Mouse (Mus musculus) ovary, postnatal 10 days (tissue): ENCODE measurements around the gene Stim1.

Experiments used
- DNase-seq: peaks from one replicate; pipeline ENCODE4 v3.0.0; 2022; ENCODE audit warnings: low spot score

The Stim1 gene

DNA sequence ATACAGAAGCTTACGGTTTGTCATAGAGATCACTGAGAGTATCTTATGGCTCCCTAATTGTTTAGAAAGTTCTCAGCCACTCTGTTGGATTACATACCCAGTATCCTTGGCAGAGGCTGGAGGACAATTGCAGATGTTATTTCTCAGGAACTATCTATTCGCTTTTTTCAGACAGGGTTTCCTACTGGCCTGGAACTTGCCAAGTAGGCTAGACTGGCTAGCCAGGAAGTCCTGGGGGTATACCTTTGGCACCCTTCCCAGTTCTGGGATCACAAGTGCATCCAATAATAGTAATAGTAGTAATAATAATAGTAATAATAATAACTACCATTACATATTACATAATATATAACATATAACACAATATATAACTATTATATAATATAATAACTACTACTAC, 38.0 kb downstream of the Stim1 start:
- no peak for DNase-seq

DNA sequence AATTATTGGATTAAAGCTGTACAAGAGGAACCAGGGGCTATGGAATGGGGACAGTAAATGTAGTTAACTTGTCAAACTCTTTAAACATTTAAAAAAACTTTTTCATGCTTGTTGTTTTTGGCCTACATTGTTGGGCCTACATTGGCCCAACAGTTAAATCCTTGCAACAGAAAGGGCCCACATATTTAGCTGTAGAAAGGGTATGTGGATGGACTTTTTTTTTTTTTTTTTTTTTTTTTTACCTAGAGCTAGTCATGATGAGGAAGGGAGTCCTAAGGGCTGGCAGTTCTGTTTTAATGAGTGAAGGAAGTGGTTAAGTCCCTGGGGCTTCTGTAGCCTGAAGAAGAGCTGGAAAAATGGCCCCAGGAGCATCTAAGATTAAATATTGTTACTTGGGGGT, 42.7 kb downstream of the Stim1 start:
- DNase-seq: no peak

DNA sequence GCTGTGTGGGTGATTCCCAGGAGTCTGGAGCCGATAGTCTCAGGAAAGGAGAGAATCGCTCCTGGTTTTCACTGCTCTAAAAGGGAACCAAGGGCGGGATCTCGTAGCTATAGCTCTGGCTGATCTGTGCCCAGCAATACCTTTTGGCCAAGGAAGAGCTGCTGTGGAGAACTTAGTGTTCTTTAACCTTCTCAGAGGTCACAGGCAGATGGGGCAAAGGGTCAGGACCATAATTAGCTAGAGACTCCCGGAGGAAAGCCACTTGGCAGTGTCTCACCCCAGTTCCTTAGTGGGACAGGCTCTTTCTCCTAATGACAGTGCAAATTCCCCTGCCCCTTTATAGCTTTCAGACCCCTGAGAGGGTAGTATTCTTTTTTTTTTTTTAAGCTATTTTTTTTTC, 43.2 kb downstream of the Stim1 start:
- DNase-seq: no peak

DNA sequence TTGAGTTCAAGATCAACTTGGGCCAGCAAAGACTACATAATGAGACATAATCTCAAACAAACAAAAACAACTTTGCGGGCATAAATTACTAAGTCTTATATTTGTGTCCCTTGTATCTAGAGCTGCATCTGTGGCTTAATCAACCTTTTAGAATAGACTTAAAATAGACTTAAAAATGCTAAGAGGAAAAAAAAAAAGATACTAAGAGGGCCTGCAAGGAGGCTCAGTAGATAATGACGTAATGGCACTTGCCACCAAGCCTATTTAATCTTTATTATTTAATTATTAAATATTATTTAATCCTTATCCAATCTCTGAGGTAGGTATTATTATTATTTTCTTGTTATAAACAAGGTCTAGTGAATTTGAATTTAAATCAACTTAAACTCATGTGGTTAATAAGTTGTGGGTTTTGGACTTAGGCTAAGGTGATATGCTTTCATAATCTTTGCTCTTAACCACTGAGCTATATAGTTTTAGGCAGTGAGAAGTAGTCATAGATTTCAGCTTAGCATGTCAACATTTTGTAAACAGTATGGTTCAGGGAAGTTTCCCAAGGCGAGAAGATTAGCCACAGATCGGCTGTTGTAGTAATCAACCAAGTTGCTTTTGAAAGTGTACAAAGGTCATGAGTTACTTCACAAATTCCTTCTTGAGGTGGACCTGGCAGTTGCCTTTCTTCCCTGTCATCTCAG, 45.4 kb downstream of the Stim1 start:
- DNase-seq: no peak

DNA sequence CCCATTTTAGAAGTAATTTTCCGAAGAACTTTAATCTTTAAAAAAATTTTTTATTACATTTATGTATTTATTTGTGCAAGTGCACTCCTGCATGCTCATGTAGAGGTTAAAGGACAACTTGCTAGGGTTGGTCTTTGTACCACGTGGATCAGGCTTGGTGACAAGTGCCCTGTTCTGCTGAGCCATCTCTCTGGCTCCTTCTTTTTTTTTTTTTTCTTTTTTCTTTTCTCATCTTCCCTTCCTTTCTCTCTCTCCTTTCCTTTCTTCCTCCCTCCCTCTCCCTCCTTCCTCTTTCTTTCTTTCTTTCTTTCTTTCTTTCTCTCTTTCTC, 45.9 kb downstream of the Stim1 start:
- DNase-seq: no peak

DNA sequence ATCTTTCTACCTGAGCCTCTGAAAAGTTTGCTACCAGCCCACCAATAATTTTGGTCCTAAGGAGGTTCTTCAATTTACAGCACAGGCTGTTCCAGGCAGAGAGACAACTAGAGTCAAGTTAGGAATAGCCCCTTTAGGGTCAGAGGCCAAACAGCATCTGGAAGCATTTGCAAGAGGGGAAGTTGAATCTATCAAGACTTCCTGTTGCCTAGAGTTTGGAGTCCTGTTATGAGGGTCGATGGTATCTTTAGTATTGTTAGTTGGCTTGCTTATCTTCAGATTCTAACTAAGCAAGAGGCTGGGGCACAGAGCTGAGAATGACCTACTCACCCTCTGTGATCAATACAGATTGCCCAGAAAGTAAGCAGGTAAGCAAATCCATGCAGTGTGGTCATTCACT, 46.5 kb downstream of the Stim1 start:
- DNase-seq: no peak

DNA sequence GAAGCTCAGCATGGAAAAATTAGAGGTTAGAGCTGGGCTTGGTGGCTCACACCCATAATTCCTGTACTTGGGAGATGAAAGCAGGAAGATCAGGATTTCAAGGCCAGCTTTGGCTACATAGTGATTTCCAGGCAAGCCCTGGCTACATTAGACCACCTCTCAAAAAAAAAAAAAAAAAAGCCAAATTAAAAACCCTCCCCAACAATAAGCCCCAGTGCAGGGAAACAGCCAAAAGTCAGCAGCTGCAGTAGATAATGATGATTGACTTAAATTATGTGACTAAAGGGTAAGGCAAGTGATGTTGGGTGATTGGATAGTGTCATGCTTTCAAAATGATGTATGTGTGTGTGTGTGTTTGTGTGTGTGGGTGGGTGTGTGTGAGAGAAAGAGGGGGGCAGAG, 47.3 kb downstream of the Stim1 start:
- no peak for DNase-seq

DNA sequence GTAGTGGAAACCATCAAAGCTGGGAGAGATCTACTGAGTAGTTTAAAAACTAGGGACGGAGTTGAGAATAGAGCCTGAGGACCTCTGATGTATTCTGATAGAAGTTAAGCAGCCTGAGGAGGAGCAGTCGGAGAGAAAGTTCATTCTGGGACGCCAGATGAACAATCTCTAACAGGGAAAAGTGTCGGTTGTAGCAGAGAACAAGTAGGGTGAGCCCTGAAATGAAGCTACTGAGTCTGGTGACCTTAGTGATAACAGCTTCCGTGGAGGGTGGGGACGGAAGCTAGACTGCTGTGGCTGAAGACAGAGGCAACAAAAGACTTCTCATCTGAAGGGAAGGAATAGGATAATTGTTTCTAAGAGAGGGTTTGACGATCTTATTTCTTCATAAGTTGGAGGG, 47.8 kb downstream of the Stim1 start:
- DNase-seq: no peak

DNA sequence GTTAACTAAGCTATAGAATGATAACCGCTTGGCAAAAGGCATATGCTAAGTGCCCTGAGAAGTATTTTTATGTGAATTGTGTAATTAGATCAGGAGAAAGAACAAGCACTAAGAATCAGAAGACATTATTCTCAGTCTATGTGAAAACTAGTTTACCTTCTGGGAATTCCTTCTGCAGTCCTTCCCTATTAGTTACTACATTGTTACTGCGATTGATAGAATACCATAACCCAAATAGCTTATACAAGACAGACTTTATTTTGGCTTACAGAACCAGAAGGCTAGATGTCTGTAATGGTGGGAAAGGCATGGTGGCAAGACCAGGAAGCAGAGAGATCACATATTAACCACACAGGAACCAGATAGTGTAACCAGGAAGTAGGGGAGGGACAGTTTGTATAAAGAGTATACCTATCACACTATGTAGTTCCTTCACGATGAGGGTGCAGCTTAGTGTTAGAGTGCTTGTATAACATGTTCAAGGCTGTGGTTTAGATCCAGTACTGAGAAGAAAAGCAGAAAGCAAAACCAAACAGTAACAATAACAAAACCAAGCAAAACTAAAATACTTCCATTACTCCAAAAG, 50.1 kb downstream of the Stim1 start:
- DNase-seq: no peak

DNA sequence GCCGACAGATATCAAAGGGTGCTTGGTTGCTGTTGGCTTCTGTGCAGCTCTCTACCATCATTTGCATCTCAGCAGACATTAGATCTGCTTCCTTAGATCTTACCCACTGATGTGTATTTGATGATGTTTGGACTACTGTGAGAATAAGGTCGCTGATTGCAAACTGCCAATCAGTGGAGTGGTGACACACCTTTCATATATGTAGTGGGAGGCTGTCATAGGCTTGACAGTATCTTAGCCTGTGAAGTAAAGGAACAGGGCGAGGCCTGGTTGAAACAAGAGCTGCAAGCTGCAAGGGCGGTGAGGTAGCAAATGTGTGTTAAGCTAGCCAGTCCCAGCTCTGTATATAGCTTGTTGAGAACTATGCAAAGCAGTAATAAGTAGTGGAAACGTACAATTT, 54.5 kb downstream of the Stim1 start:
- DNase-seq: no peak

DNA sequence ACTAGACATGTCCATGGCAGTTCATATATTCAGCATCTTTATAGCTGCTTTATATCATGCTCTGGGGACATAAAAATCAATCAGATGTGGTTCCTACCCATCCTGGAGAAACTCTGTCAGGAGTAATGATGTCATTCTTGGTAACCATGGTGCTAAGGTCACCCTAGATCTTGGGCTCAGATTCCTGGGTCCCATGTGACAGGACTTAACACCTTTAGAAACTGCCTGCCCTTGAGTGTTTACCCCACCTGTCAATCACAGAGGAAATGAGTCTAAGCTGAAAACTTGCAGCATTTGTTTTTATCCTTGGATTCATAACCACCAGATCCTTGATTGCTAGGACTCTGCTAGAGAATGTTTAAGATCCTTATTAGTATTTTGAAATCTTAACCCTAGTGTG, 58.7 kb downstream of the Stim1 start:
- DNase-seq: no peak

DNA sequence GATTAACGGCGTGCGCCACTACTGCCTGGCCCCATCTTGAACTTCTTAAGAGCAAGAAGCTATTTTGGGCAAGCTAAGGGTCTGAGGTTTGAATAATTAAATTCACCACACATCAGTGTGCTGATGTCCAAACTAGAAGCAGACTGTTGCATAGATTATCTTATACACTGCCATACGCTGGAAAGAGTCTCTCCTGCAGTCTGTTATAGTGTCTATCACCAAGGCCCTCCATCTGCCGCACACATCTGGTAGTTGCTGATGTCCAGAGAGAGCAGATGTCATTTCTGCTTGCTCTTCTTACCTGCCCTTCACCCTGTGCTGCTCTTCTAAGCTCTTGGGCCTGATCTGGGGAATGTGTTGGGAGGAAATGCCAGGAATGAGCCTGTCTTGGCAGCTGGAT, 62.7 kb downstream of the Stim1 start:
- DNase-seq: no peak

DNA sequence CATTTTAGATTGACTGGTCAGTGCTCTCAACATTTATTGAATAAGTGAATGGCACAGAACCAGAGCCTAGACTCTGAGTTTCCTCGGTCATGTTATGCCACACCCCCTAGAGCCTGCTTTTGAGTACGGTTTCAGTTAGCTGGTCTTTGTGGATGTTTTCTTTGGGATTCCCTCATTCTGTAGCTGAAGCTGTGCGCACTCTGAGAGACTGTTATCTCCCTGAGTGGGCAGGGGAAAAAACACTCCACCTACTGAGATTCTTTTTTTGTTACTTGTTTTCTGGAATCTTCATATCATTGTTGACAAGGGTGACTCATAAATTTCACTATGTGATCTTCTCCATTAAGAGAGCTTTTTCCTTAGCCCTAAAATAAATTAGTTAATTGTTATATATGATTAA, 63.9 kb downstream of the Stim1 start:
- no peak for DNase-seq

DNA sequence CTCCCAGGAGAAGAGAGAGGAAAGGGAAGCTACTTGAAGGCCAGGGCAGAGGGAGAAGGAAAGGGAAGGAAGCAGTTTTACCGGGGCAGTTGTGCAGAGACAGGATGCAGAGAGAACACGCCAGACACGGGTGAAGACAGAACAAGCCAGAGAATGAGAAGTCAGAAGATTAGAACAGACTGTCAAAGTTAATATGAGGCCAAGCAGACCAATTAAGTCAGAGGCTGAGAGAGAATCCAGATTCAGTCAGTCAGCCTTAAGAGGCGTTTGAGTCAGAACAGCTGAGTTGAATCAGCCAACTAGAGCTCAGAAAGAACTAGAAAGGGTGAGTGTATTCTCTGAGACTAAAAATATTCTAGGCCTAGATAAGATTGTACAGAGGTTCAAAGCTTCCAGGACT, 66.1 kb downstream of the Stim1 start:
- no peak for DNase-seq

DNA sequence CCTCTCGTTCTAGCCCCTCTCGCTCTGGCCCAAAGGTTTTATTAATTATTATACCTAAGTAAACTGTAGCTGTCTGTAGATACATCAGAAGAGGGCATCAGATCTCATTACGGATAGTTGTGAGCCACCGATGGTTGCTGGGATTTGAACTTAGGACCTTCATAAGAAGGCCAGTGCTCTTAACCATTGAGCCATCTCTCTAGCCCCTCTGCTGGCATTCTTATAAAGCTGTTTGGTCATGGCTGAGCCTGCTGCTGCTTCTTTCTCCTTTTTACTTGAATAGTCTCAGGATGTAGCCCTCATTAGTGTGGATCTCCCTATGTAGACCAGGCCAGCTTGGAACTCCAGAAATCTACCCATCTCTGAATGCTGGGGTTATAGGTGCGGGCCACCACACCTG, 69.7 kb downstream of the Stim1 start:
- no peak for DNase-seq

DNA sequence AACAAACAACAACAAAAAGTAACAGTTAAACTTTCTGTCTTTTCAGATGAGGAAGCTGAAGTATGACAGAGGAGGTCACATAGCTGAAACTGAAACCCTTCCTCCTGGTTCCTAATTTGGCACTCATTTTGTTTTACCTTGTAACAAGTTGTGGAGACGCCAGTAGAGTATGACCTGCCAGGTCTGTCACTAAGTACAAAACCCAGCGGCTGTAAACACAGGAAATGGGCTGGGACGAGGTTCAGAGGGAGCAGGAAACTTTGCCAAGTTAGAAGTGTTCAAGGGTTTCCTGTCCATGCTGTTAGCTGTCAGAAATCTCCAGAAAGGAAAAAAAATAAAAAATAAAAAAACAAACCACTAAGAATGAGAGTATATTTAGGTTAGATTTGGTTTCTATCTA, 70.3 kb downstream of the Stim1 start:
- no peak for DNase-seq

DNA sequence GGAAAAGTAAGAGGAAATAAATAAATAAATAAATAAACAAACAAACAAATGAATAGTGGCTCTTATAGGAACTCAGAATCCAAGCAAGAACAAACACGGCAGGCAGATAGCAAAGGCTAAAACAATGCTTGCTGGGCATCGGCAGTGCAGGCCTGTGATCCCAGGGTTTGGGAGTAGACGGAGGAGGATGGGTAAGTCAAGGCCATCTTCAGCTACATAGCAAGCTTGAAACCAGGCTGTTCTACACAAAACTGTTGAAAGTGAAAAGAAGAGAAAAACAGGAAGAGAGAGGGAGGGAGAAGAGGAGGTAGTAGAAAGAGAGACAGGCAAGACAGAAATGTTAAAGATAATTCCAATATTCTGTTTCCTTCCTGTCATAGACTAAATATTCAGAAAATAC, 71.3 kb downstream of the Stim1 start:
- DNase-seq: no peak

DNA sequence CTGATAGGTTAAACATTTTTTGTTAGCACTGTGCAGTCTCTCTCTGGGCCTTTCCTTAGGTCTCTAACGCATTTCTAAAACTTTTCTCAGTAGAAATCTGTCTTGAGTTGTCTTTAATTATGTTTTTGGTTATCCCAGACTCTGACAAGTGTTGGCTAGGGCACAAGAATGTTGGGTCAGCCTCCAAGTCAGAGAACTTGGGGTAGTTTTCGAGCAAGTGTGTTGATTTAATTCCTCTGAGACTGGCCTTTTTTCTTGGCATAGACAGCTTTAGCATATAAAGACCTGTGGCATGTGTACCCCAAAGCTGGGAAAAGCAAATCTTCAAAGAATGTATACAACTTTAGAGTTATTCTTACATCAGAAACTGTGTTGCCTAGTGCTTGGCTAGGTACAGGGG, 78.3 kb downstream of the Stim1 start:
- no peak for DNase-seq

DNA sequence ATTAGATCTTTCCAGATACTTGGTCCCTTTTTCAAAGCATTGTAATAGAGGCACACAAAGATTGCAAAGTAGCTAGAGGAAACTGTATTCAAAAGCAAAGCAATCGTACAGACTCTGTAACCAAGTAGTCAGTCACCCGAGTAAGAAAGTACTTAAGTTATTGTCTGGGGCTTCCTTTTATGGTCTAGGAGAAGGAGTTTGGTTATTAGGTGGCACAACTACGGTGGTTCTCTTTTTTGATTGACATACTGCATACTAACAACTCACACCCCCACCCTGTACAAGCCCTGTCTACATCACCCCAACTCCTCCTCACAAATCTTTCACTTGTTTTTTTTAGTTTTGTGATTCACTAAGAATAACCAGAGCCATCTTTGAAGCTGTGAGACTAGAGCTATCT, 79.7 kb downstream of the Stim1 start:
- DNase-seq: no peak

DNA sequence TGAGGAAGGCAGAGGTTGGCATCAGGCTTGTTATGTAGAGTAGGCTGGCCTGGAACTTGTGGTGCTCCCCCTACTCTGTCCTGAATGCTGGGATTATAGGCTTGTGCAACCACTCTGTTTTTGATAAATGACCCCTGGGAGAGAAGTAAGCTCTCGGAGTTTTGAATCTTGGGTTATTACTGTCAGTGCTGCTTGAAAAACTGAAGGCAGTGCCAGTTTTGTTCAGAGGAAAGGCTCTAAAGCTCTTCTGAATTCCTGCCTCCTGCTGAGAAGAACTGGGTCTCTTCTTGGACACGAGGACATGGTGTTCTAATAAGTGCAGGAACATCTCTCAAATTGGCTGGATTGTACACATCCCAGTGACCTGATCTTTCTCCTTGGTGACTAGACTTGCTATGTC, 81.1 kb downstream of the Stim1 start:
- DNase-seq: no peak

DNA sequence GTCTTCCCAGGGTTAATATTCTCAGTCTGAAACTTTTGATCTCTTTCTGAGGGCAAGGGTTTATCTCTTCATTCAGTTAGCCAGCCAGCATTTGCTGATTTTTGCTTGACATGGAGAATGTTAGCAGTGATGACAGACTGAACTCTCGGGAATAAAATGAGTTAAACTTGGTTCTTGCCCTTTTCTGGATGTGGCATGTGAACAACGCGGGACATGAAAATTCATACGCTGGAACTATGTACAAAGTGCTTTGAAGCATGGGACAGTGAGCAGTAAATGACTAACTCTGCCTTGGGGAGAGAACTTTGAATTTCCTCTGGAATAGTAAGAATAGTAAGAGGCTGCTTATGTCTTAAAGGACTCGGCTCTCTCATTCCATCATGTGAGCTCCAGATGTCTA, 81.6 kb downstream of the Stim1 start:
- no peak for DNase-seq

DNA sequence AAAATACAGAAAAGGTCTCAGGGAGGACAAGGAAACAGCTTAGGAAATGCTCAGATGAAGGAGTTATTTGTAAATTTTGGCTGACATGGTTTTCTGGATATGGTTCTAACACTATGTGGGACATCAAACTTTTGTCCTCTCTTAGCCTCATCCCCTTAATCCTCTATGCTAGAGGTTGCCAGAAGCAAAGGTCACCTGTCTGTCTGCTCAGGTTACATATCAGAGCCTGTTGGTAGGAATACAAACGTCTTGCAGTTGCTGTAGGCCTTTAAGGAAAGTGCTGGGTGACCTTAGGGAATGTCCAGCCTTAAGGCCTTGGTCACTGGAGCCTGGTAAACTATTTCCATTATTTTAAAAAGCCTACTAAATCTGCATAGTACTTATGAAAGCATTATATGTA, 85.8 kb downstream of the Stim1 start:
- DNase-seq: no peak

DNA sequence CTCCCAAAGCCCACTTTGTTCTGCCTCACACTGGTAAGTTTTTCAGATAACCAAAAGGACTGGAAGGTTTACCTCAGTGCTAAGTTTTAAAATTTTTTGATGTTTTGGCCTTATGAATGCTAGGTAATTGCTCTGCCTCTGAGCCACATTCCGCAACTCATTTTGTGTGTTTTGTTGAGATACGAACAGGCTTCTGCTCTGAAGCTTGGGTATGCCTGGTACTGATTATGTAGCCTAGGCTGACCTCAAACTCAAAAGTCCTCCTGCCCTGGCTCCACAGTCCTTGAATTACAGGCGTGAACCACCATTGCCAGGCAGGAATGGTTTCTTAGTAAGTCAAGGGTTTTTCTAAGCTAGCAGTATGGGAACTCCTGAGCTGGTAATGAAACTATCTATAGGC, 90.5 kb downstream of the Stim1 start:
- DNase-seq: no peak

DNA sequence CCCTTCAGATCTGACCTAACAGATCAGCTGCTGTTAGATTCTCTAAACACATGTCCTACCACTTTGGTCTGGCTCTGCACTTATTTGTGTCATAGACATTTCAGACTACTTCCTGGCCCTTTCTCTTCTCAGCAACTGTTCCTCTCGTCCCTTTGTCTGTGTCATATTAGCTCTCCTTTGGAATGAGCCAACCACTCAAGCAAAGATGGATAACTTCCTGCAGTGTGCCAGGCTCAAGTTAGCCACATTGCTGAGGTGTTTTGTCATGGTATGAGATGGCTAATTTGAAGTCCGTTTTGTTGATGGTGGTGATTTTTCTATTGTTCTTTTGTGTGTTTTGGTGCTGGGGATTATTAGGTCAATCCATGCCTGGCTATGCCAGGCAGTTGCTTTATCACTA, 93.7 kb downstream of the Stim1 start:
- no peak for DNase-seq

DNA sequence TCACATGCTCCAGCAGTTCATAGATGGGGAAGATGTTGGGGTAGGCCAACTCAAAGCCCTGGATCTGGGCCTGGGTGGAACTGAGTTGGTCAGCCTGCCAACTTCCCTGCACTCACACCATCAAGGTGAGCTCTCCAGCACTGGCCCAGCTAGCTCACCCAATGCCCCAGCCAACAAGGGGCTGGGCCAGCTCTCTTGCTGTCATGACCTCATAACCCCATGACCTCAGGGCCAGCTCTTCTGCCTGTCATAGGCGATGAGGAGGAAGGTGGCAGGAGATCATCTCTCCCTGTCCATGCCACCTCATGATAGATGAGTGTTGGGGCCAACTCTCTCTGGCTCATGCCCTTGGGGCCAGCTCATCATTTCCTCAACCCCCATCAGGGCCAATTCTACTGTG, 96.2 kb downstream of the Stim1 start:
- DNase-seq: no peak
